Mouse (Mus musculus) cerebellum, postnatal 36 days (tissue): ENCODE measurements at regions not wholly inside any gene's neighbourhood (a gene's known extent, or its start where the extent isn't known, plus 50 kb on each side); places are given as distances from the start of the nearest gene placed in this dataset.

Experiments used
- DNase-seq, 2 experiments: peaks; one replicate each; pipeline ENCODE4 v3.0.0; 2021 to 2022; ENCODE audit warnings: mixed read lengths in 2 of 2

DNA sequence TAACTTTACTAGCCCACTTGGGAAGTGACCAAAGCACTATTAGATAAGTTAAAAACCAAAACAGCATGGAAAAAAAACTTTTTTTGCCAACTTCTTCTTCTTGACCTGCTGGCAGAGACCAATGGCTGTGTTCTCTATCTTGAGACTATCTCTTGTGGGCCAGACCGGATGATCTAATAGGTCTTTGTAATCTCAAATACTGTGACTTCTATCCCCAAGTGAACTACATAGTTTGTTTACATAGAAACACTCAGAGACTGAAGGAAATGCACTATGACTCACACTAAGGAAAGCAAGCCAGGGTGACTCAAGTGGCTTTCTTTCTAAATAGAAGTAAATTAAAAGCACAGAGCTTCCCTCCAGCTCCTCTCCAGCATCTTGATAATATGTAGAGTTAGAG, 384.3 kb upstream of the Ubash3b start:
- no peak for DNase-seq

GRCm38 (mm10) chr9:41542511-41542910, 381.0 kb upstream of the Ubash3b start:
- no peak for DNase-seq

DNA sequence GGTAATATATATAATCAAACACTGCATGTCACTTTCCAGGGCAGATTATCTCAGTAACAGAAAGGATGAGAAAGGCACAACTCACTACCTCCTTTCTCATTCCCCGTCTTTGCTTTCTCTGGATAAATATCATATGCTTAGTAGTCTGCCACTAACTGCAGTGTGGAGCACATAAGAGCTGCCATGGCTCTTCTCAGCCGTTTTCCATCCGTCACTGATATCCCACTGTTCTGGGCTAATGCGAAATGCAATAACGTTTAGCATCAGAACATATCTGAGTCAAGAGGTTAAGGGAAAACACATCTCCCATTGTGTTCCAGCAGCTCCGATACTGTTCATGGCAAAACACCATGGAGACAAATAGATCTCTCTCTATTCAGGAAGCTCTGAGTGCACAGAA, 379.8 kb upstream of the Ubash3b start:
- DNase-seq: no peak

DNA sequence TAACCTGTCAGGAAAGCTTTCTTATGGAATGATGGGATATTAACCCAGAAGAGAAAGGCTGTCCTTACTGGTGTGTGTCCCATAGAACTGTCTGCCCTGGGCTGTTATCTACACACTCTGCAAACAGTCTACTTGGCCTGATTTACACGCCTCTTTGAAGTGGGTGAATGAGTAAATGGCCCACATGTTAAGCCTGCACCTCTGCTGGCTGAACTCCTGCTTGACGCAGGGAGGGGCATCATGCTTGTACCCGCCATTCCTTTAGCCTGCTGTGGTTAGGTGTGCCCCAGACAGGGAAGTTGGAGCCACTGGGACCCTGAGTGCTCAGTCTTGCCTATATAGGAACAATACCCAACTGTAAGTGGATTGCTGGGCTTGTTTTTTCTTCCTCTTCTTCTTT, 371.3 kb upstream of the Ubash3b start:
- no peak for DNase-seq

DNA sequence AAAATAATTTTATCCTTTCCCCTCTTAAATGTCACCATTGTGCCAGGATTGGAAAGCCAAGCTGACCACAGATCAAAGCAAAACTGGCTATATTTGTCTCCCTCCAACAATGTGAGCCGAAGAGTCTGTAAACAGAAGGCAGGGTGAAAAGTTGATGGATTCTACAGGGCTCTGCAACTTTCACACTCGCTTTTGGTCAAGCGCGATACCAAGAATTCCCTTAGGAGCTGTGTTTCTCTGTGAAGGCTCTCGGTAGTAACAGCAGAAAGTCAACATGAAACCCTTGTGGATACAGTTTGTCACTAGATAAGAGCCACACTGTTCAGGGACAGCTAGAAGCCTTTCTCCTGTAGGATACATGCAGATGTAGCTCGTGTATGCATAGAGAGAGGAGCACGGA, 370.8 kb upstream of the Ubash3b start:
- DNase-seq: no peak

DNA sequence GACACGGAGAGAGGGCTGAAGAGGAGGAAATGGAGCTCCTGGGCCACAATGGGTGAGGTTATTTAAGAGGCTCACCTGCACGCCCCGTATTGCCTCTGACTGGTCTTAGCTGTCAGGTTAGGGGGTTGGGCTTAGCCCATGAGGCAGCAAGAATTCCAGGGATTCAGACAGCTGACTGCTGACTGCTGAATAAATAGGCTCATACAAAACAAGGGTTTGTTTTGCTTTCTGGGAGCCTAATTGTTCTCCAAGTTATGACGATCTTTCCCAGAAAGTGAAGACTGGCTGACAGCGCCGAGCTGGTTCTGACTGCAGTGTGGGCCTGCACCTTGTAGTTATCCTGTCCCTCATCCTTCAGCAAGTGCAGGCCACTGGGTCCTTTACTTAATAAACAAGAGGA, 370.1 kb upstream of the Ubash3b start:
- DNase-seq: no peak

DNA sequence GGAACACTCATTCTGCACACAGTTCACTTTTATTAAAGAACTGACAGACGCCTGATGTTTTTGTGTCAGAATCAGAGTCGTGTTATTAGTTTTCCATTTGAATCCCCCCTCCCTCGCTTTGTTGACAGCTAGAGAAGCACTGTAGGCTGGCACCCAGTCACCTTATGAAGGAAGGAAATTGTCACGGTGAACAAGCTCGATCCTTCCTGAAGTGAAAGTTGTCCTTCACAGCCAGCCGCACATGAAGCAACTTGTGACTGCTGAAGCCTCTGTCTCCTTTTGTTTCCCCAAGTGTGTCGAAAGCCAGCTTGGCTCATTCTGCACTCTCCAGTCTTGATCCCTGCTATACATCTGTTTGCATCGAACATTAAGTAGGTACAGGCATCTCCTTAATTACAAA, 364.6 kb upstream of the Ubash3b start:
- DNase-seq: no peak

DNA sequence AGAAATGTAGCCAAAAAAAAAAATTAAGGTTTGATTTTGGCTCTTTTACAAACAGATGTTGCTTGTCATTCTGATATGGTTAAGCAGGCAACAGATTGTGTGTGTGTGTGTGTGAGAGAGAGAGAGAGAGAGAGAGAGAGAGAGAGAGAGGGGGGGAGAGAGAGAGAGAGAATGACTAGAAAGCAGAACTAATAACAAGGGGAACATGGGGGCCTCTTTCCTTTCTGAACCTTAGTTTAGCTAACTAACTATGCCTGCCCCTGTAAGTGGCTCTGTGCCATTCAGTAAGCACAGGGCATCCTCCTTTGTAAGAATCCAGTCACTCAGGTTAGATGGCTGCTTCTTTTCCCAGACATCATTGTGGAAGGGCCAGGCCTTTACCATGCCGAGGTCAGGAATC, 364.0 kb upstream of the Ubash3b start:
- no peak for DNase-seq

DNA sequence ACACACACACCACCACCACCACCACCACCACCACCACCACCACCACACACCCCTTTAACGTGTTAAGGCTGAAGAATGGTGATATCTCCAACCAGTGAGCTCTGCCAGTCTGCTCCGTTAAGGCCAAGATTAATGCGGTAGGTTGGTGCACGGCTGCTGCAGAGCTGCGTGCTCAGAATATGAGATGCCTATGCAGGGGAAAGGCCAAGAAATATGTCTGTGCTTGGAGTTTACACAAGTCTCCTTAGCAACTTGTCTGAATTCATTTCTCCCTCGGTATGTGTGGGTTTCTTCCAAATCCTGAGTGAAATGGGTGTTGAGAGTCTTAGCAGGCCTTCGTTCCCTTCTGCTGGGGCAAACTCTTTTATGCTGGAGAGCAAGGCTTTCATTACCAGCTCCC, 363.1 kb upstream of the Ubash3b start:
- no peak for DNase-seq

GRCm38 (mm10) chr9:41523969-41524368, 362.5 kb upstream of the Ubash3b start:
- no peak for DNase-seq

GRCm38 (mm10) chr9:41522302-41522701, 360.8 kb upstream of the Ubash3b start:
- no peak for DNase-seq

DNA sequence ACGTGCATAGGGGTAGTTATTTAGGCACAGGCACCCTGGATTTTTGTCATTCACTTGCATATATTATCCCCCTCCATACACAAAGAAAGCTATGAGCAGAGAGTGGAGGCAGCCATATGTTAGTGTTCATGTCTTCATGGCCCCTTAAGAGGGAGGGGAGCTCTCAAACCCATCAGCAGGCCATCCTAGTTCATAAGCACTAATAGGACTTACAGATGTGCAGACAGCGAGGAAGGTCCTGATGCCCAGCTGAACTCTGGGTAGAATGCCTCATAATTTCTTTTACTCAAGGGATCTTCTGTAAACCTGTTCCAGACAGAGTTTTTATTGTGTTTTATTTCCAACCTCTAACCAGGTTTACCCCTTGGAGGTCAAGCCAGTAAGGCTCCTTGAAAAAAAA, 356.3 kb upstream of the Ubash3b start:
- DNase-seq: no peak

DNA sequence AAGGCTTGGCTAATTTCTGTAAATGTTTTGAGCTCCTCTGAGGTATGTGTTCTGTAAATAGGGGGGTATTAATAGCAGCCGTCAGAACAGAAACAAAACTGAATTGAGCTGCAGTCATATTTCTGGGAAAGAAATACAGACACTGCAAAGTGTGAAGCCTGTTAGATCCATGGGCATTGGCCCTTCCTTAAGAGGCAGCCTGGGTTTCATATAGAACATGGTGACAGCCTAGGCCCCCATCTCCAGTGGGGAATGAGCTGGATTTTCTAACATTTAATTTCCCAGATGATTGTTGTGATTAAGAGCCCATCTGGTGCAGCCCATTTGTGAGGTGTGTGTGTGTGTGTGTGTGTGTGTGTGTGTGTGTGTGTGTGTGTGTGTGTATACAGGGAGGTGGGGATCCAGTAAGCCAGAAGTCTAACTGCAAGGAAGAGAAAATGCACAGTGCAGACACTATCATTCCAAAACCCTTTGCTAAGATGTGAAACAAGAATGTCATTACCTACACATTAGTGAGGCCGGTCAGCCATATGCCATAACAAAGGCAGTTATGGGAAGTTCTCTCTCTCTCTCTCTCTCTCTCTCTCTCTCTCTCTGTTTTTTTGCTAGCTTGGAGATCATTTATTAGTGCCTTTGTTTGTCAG, 355.7 kb upstream of the Ubash3b start:
- DNase-seq: no peak

GRCm38 (mm10) chr9:41515192-41515591, 353.7 kb upstream of the Ubash3b start:
- DNase-seq: no peak

DNA sequence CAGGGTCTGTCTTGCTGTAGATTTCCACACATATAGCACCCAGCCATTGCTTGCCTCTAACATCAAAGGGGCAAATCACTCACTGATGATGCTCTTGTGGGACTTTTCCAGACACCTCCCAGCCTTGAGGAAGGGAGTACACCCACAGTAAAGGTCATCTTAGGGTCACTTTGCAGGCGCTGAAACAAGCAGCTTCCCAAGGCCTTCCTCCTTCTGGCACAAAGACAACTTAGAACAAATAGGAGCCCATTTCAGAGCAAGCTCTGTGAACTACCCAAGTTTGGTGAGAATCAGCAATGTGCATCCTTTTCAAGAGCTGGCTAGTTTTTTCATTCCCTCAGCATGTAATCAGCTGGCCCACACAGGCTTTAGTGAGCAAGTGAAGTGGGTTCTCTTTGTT, 352.2 kb upstream of the Ubash3b start:
- no peak for DNase-seq

DNA sequence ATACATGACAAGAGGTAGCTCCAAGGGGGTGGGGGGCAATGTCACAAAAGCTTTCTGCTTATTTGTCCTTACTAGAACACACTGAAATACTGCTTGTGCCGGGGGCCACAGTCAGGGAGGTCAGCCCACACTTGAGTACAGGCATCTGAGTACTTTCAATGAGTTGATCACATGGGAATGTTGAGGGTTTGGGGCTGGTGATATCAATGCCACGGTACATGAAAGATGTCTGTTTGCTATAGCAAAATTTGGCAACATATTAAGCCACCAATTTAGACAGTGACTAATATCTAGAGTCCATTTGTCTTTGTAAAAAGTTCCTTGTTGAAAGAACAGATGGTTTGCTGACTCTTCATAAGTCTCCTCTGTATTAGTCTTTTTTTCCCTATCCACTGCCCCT, 348.1 kb upstream of the Ubash3b start:
- DNase-seq: no peak

GRCm38 (mm10) chr9:41508746-41509145, 347.2 kb upstream of the Ubash3b start:
- DNase-seq: no peak

- no peak for DNase-seq
Measured at GRCm38 (mm10) chr9:41498326-41498725, 336.8 kb upstream of the Ubash3b start.

DNA sequence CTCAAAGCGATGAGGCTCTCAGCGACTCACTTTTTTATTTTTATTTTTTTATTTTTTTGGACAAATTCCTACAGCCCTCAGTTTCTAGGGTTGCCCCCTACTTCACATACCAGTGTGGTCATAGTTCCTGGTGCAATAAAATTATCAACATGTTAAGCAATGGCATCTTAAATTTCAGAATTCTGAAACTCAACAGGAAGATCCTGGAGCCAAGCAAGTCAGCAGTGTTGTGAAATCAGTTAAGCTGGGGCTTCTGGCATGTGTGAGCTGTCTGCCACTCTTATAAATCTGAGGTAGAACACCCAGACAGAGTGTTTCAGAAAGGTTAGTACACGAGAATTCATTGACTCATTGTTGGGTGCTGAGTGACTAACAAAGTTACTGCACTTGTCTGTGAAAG, 328.6 kb upstream of the Ubash3b start:
- no peak for DNase-seq

DNA sequence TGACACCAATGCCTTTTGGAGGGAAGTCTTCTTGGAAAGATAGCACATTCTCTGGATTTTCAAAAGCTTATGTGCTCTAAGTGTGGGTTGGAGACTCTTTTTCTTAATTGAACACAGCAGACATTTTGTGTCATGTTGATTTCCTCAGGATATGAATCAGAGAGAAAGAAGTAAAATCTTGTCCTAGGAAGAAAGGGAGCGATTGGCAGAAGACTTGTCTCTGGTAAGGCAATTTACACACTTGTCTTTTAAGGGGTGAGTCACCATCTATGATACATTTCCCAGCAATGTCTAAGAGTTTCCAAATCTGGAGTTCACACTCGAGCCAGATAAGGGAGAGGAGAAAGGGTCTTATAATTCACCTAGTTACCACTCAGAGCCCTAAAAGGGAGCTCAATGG, 326.5 kb upstream of the Ubash3b start:
- DNase-seq: no peak

DNA sequence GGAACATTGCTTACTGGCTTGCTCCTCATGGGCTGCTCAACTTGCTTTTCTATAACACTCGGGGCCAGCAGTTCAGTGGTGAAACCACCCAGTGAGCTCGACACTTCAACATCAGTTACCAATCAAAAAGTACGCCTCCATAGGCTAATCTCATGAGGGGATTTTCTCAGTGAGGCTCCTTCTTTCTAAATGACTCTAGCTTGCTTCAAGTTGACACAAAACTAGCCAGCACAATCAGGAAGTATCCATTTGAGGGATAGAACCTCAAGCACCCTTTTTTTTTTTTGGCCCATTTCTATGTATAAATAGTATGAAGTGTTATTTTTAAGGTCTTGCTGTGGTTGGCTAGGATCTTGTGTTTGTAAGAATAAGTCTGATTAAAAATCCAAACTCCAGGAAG, 321.7 kb upstream of the Ubash3b start:
- no peak for DNase-seq

GRCm38 (mm10) chr9:41481611-41482266, 320.2 kb upstream of the Ubash3b start:
- DNase-seq: no peak

DNA sequence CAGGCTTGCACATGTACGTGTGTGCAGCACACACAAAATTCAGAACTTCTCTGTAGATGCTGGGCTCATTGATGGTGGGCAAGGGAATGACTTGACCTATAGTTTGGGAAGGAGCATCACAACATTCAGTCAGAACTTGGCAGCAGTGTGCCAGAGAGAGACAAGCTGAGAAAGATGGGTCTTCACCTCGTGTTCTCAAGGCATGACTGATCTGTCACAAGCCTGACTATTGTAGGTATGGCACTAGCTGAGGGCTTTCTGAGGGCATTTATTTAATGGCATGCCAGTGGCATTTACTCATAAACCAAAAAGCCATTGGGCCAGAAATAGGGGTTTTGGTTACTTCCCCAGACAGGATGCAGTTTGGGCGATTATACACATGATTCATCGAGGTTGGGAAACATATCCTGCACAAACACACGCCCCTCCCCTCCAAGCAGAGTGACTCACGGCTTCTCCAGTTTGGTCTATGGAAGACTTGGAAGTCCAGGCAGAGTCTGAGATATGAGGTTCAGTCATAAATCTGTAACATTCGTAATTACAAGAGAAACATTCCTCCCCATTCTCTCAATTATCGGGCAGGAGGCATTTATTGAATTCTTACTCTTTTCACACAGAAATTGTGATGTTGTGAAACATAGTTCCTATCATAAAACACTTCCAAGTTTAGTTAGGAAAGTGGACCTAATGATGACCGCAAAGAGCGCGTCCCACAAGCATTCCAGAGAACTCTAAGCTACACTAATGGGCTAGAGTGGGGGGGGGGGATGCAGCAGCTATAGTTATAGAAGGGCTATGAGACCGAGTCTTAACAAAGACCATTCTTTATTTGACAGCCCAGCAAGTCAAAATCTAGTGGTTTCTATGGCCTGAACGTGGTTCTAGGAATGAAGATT, 318.6 kb upstream of the Ubash3b start:
- DNase-seq: no peak

DNA sequence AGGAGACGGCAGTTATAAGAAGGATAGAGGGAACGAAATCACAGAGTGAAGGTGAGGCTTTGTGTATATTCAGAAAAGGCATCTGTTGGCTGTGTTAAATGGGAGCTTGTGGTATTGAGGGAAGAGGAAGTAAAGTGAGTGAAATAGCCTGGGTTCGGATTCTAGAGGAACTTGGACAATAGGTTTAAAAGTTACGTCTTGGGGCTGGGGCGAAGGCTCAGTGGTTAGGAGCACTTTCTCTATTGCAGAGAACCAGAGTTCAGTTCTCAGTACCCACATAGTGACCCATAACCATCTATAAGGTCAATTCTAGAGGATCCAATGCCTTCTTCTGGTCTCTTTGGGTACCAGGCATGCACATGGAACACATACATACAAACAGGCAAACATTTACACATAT, 317.6 kb upstream of the Ubash3b start:
- no peak for DNase-seq
